ENCODE assay signal across 10 mouse cellular contexts in genomic region chr9:61537316-61538189, GRCm38 (mm10).
A peak's percentile ranks its signal among the peaks of the same experiment; 100 is the strongest.
DNase-seq lines count a peak whose midpoint lies in the region; ATAC-seq and TF ChIP-seq lines count a peak whose summit lies in the region.
"Had no signal": no experiment of that assay in that cellular context is flagged by ENCODE, and none has a peak within 500 bp of the region (broad histone marks: within the 10 kb centered on the region; RNA-seq: fewer than 3 reads in every experiment).

No protein-coding gene starts in this region.

- no peak overlapping the region for H3K4me3 ChIP-seq in stomach, embryonic 15.5 days (replicated peaks)
- no peak overlapping the region for H3K4me3 ChIP-seq in stomach, postnatal 0 days (ENCODE audit: low read depth, low read length)
- no peak overlapping the region for H3K4me3 ChIP-seq in forebrain, postnatal 0 days (ENCODE audit: low read depth, low read length)
- no peak overlapping the region for H3K4me3 ChIP-seq in limb, embryonic 15.5 days
- H3K4me3 ChIP-seq: lung, embryonic 15.5 days had no signal

- H3K36me3 ChIP-seq in stomach, embryonic 15.5 days = no peaks in the 10 kb centered on the region
- no peaks in the 10 kb centered on the region for H3K36me3 ChIP-seq in stomach, postnatal 0 days (ENCODE audit: control insufficient read depth, insufficient read depth, low read length)
- H3K36me3 ChIP-seq in forebrain, postnatal 0 days (ENCODE audit: insufficient read depth) = no peaks in the 10 kb centered on the region
- no peaks in the 10 kb centered on the region for H3K36me3 ChIP-seq in limb, embryonic 15.5 days
- H3K36me3 ChIP-seq: lung, embryonic 15.5 days had no signal

- TF ChIP-seq EP300 in stomach, postnatal 0 days (optimal IDR thresholded peaks at IDR 0.05) = no peak

- H3K9ac ChIP-seq in stomach, embryonic 15.5 days = no peak overlapping the region
- H3K9ac ChIP-seq in stomach, postnatal 0 days (ENCODE audit: low read length) = no peak overlapping the region
- H3K9ac ChIP-seq in forebrain, postnatal 0 days = no peak overlapping the region
- no peak overlapping the region for H3K9ac ChIP-seq in limb, embryonic 15.5 days
- H3K9ac ChIP-seq: lung, embryonic 15.5 days had no signal

- no peaks in the 10 kb centered on the region for H3K4me1 ChIP-seq in stomach, embryonic 15.5 days
- H3K4me1 ChIP-seq in stomach, postnatal 0 days (replicated peaks; ENCODE audit: control insufficient read depth, insufficient read depth) = no peaks in the 10 kb centered on the region
- no peaks in the 10 kb centered on the region for H3K4me1 ChIP-seq in forebrain, postnatal 0 days (ENCODE audit: insufficient read depth)
- peaks cover 16% of the 10 kb centered on the region for H3K4me1 ChIP-seq in limb, embryonic 15.5 days

- ATAC-seq in stomach, embryonic 15.5 days (ENCODE audit: insufficient read depth, low FRiP score, low read depth) = no peak
- ATAC-seq in stomach, postnatal 0 days (ENCODE audit: low FRiP score, low TSS enrichment) = no peak
- no peak for ATAC-seq in forebrain, postnatal 0 days
- no peak for ATAC-seq in limb, embryonic 15.5 days (ENCODE audit: insufficient number of reproducible peaks, low FRiP score, low TSS enrichment, low read depth)

- 0 out of 2 replicates have a peak, but pooled peaks cover 3% of the 10 kb centered on the region for H3K27me3 ChIP-seq in stomach, embryonic 15.5 days (replicated peaks)
- no peaks in the 10 kb centered on the region for H3K27me3 ChIP-seq in stomach, postnatal 0 days (ENCODE audit: control insufficient read depth, insufficient read depth, low read length)
- no peaks in the 10 kb centered on the region for H3K27me3 ChIP-seq in forebrain, postnatal 0 days (ENCODE audit: insufficient read depth, low read length)
- no peaks in the 10 kb centered on the region for H3K27me3 ChIP-seq in limb, embryonic 15.5 days
- H3K27me3 ChIP-seq: lung, embryonic 15.5 days had no signal

- TF ChIP-seq CTCF in stomach, postnatal 0 days (IDR thresholded peaks at IDR 0.05; ENCODE audit: low read depth) = no peak
- no peak for TF ChIP-seq CTCF in forebrain, postnatal 0 days (IDR thresholded peaks at IDR 0.05; ENCODE audit: low read depth)

- DNase-seq in stomach, postnatal 0 days (ENCODE audit: low spot score) = no peak
- no peak for DNase-seq in forebrain, postnatal 0 days
- DNase-seq in yolk sac, embryonic 10.5 days (ENCODE audit: low spot score) = peak; percentile 20
- no peak for DNase-seq in layer of hippocampus, postnatal 10 days (ENCODE audit: low spot score in 2 of 2)
- DNase-seq in cerebellum, adult 9-10 months = no peak
- no peak for DNase-seq in left cerebral cortex, adult 9 months (ENCODE audit: low spot score in 2 of 2)
- DNase-seq: thymus, postnatal 14 days had no signal

- no peak overlapping the region for H3K27ac ChIP-seq in stomach, embryonic 15.5 days
- H3K27ac ChIP-seq in stomach, postnatal 0 days (replicated peaks) = no peak overlapping the region
- no peak overlapping the region for H3K27ac ChIP-seq in forebrain, postnatal 0 days (ENCODE audit: low read depth, low read length)
- no peak overlapping the region for H3K27ac ChIP-seq in limb, embryonic 15.5 days
- H3K27ac ChIP-seq: lung, embryonic 15.5 days had no signal

- peak overlapping the region; percentile 23 for H3K4me2 ChIP-seq in stomach, embryonic 15.5 days
- no peak overlapping the region for H3K4me2 ChIP-seq in stomach, postnatal 0 days (replicated peaks; ENCODE audit: low read depth)
- H3K4me2 ChIP-seq in forebrain, postnatal 0 days (ENCODE audit: low read depth) = 0 out of 2 replicates have a peak overlapping the region, but pooled peaks have one; percentile 17
- peak overlapping the region; percentile 26; the same call in 1 of the 2 replicates for H3K4me2 ChIP-seq in limb, embryonic 15.5 days
- H3K4me2 ChIP-seq: lung, embryonic 15.5 days had no signal

- H3K9me3 ChIP-seq in stomach, embryonic 15.5 days = no peaks in the 10 kb centered on the region
- no peaks in the 10 kb centered on the region for H3K9me3 ChIP-seq in stomach, postnatal 0 days (ENCODE audit: control insufficient read depth, low read length)
- H3K9me3 ChIP-seq in forebrain, postnatal 0 days (ENCODE audit: low read length) = no peaks in the 10 kb centered on the region
- no peaks in the 10 kb centered on the region for H3K9me3 ChIP-seq in limb, embryonic 15.5 days
- H3K9me3 ChIP-seq: lung, embryonic 15.5 days had no signal

- WGBS in stomach, embryonic 15.5 days = 21% methylated on average over 19 of the region's 22 CpGs
- WGBS in stomach, postnatal 0 days = 24% methylated on average over 18 of the region's 22 CpGs
- 19% methylated on average over 18 of the region's 22 CpGs for WGBS in forebrain, postnatal 0 days
- 16% methylated on average over 18 of the region's 22 CpGs for WGBS in limb, embryonic 15.5 days
